Mouse (Mus musculus) bone marrow, adult 2 months (tissue): Measurements from ENCODE around the gene A730049H05Rik. TPM values are rescaled to one million over a fixed set of nuclear protein-coding genes. Genes with fewer than 3 reads are reported as not detected.

Source experiments
- H3K27ac ChIP-seq: fragments of 200-500 bp; 2 replicates; pipeline ENCODE4 v1.5.1; 2012; ENCODE audit warnings: low read depth, mild to moderate bottlenecking, control low read depth, inconsistent platforms, low read length; ENCODE audit not compliant: control insufficient read depth, poor library complexity, insufficient read depth
- H3K4me1 ChIP-seq: fragments of 200-500 bp; 2 replicates; pipeline ENCODE4 v1.6.1; 2011; ENCODE audit warnings: low read length; ENCODE audit not compliant: control insufficient read depth, insufficient read depth
- H3K4me3 ChIP-seq: fragments of 200-500 bp; replicated peaks from 2 replicates; pipeline ENCODE3; 2011; ENCODE audit warnings: mild to moderate bottlenecking, low read depth, low read length, control low read depth; ENCODE audit not compliant: control insufficient read depth
- CTCF ChIP-seq: fragments of 200-500 bp; IDR thresholded peaks from 2 replicates; pipeline ENCODE4 v1.5.1; 2011; ENCODE audit warnings: low read length, control low read depth; ENCODE audit not compliant: control insufficient read depth, insufficient read depth
- POLR2A ChIP-seq: fragments of 200-500 bp; IDR thresholded peaks from 2 replicates; pipeline ENCODE4 v1.6.1; 2011; ENCODE audit warnings: low read depth, mild to moderate bottlenecking, control low read depth, low read length, borderline replicate concordance; ENCODE audit not compliant: control insufficient read depth
- WGBS: fragments of 180-500 bp; shearing (Covaris S2); methylation state at CpG from one replicate; pipeline ENCODE4 v1.1.7; 2018; 5-methylcytosine and 5-hydroxymethylcytosine counted together
- polyA plus RNA-seq: library from polyadenylated mRNA; stranded (reverse); fragments of >200 nt; gene quantifications from 2 replicates; pipeline ENCODE4 v1.2.4, GENCODE M21; 2011; ENCODE audit warnings: low replicate concordance; ENCODE audit not compliant: missing spikeins, insufficient read depth, insufficient read length

Gene A730049H05Rik
- polyA plus RNA-seq, 1 experiment, result not detected

DNA sequence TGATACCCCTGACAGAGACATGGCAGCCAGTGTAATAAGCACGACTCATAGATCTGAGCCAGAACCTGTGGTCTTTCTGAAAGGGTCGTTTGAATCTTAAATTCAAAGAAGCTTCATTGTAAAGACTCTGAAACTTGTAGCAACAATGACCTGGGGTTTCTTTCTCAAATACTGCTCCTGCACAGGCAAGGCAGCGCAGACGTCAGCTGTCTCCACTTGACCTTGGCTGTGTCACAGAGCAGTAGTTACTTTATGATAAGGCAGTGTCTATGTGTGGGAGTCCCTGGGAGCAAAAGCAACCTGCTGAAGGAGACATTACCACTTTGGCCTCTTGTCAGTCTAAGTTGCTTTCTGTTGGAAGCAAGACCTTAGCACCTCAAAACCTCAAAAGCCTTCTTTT lies 30.3 kb downstream of the A730049H05Rik start:
- H3K4me1 ChIP-seq, result no peaks in the 10 kb centered on the region
- TF ChIP-seq POLR2A (no peak), CTCF (no peak)
- WGBS, result 75% methylated on average over 4 of the region's 4 CpGs
- no peak overlapping the region for H3K27ac ChIP-seq
- no peak overlapping the region for H3K4me3 ChIP-seq

DNA sequence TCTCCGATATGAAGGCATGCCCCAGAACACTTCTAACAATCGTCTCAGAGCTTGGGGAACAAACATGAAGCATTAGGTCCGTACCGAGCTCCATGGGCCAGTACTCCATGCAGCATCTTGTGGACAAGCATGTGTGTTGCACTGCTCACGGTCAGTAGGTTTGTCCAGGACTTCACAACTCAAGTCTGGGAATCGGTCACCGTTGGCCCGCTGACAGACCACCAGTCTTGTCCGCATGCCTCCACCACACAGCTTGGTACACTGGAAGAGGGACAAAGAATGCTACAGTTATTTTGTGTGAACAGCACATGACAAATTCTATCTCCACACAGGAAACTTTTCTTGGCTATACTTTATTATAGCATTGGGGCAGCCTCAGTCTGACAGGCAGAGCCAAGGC lies 32.9 kb downstream of the A730049H05Rik start:
- TF ChIP-seq CTCF, result no peak
- no peak overlapping the region for H3K27ac ChIP-seq
- 88% methylated on average over 9 of the region's 9 CpGs for WGBS
- no peaks in the 10 kb centered on the region for H3K4me1 ChIP-seq
- H3K4me3 ChIP-seq, result no peak overlapping the region

DNA sequence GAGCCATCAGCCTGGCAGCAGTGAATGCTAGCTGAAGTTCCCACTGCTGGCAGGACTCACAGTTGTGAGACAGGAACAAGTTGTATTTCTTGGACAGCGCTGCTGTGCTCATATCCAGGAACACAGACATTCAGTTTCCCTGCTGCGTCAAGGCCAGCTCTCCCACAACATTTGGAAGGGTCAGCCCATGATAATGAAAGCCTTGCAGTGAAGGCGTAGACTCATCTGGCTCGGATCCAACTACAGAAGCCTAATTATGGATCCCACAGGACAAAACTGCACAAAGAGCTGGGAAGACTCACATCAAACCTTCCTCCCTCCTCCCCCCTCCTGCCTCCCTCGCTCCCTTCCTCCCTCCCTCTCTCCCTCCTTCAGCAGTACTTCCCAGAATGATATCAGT lies 34.0 kb downstream of the A730049H05Rik start:
- Histone ChIP-seq H3K4me1 (no peaks in the 10 kb centered on the region), H3K4me3 (no peak overlapping the region), H3K27ac (no peak overlapping the region)
- TF ChIP-seq POLR2A (no peak), CTCF (no peak)
- WGBS, result 69% methylated on average over 5 of the region's 5 CpGs

DNA sequence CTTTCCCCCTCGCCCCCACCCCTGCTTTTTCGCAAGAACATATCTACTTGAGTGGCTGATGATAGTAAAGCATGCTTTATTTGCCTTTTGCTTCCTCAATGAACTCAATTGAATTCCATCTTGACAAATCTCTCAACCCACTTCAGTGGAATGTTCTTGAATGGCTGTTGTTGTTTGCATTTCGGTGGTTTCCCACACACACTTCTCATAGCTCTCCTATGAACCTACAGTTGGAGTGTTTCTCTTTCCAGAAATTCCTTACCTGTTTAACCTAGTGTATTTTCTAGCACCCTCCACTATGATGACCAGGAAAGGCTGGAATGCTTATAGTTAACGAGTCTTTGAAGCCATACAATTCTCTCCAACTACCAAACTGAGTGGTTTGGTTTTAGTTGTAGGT lies 38.6 kb downstream of the A730049H05Rik start:
- H3K27ac ChIP-seq, result no peak overlapping the region
- TF ChIP-seq CTCF (no peak), POLR2A (no peak)
- H3K4me3 ChIP-seq, result no peak overlapping the region
- WGBS, result 75% methylated on average over 4 of the region's 4 CpGs
- H3K4me1 ChIP-seq, result no peaks in the 10 kb centered on the region

DNA sequence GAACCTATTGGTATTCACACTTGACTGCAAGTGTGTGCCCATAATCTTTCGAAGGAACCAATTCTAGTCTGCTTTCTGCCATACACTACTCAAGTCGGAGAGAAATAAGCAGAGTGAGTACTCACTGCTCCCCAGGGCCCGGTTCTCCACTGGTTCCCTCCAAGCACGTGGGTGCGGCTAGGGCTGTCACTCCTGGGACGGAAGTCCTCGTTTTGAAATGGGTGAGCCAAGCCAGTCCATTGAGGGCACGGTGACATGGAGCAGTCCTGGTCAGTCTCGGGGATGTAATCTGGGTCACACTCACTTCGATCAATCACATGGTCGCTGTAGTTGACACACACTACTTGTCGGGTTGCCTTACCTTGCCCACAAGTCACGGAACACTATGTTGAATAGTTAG lies 41.5 kb downstream of the A730049H05Rik start:
- WGBS, result 83% methylated on average over 13 of the region's 13 CpGs
- TF ChIP-seq POLR2A, result no peak
- no peak for TF ChIP-seq CTCF
- no peak overlapping the region for H3K4me3 ChIP-seq
- H3K27ac ChIP-seq, result no peak overlapping the region
- H3K4me1 ChIP-seq, result no peaks in the 10 kb centered on the region

DNA sequence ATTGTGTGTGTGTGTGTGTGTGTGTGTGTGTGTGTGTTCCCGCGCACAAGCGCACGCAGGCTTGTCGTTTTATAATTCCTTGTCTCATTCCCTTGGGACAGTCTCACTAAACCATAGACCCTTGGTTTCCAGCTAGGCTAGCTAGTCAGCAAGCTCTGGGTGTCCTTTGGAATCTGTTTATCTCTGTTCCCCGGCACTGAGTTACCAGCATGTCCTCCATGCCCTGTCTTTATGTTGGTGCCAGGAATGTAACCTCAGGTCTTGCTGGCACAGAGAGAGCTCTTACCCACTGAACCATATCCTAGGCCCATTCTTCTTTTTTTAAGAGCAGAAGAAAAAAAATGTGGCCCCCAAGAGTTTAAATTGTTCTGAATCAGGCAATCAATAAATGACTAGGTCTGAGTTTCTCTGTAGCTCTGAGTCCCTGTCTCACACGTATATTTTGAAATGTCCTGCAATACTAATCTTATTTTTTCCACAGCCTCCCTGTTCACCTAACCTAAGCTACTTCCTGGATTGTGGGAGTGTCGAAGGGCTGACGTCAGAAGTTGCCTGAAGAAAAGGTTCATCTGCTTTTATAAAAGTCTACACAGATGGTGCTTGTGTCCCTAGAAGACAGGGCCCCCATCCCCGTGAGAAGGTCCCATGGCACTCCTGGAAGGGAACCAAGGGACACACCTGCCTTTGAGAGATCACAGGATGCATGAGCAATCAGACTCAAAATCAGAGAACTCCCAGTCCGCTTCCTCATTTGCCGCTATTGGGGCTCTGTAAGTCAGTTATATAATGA lies 42.6 kb downstream of the A730049H05Rik start:
- Histone ChIP-seq H3K4me1 (no peaks in the 10 kb centered on the region), H3K27ac (no peak overlapping the region), H3K4me3 (no peak overlapping the region)
- TF ChIP-seq CTCF (no peak), POLR2A (no peak)
- 63% methylated on average over 12 of the region's 12 CpGs for WGBS

DNA sequence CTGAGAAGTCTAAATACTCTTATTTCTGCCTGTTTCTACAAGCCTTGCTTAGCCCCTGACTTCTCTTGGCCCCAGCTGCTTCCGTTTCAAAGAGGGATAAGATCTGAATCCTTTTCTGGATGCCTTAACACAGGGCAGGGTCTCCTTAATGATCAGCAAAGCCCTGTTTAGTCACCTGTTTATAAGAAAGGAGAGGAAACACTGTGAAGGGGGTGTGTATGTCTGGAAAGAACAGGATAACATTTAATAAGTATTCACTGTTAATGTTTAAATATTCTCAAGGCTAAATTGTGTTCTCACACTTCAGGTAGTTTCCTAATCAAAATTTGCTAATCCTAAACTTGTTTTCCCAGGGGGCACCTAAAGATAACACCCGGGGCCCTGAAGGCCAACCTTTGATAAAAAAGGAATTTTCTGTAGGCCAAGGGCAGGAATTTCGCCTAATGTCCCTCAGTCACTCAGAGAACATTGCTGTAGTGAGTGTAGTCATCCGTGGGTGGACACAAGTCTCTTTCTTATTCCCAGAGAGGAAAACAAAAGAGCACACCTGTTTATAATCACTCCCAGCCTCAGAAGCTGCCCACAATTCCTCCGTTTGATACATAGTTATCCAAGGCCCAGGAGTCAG lies 44.1 kb downstream of the A730049H05Rik start:
- no peaks in the 10 kb centered on the region for H3K4me1 ChIP-seq
- TF ChIP-seq POLR2A (no peak), CTCF (no peak)
- no peak overlapping the region for H3K4me3 ChIP-seq
- H3K27ac ChIP-seq, result no peak overlapping the region
- WGBS, result 76% methylated on average over 5 of the region's 5 CpGs

DNA sequence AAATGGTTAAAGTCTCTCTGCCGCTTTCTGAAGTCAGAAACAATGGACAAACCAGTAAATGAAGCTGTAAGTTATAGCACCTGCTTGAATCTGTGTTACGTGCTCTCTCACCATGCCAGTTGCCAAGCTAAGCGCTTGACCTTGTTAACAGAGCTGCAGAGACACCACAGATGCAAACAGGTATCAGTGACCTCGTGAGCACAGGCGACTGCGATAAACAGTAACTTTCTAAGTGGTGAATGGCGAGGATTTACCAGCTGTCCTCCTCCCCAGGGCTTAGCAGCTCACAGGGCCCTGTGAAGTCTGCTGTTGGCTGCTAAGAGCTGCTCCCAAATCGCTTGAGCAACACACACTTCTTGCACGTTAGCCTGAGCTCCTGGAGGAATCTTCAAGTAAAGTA lies 46.3 kb downstream of the A730049H05Rik start:
- H3K4me1 ChIP-seq, result no peaks in the 10 kb centered on the region
- no peak overlapping the region for H3K27ac ChIP-seq
- H3K4me3 ChIP-seq, result no peak overlapping the region
- 80% methylated on average over 9 of the region's 9 CpGs for WGBS
- TF ChIP-seq POLR2A (no peak), CTCF (no peak)
